Mouse (Mus musculus): ENCODE measurements around the gene Calm3.

DNA sequence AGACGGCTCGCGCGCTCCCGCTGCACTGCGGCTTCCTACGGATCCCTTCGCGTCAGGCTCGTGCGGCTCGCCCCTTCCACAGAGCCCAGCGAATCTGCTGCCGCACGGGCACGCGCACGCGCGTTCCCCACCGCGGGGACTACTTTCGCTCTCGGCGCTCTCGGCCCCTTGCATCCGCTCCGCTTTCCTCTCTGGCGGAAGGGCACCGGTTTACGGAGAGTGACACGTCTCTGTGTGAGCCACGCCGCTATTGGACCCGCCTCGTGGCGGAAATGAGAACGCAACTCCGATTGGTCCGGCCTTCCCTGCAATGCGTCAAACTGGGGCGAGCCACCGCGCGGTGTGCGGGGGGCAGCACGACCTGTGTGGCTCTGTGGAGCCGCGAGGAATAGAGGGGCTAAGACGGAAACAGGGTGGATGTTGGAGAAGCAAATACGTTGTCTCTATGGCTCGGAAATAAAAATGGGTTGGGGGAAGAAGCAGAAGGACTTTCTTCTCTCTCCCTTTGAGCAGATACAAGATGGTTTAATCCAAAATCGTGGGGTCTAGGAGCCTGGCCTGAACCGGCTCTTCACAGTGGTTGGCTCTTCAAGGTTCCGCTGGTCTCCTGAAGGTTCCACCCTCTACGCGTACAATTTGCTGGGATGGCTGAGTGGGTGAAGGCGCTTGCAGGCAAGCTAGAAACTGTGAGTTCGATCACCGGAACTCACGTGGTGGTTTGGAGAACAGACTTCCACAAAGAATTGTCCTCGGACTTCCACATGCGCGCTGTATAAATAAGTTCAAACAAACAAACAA, at the start of gene Calm3:
- TF ChIP-seq CTCF (conservative IDR thresholded peaks at IDR 0.05; ENCODE audit: low read length) (no peak), NANOG (IDR thresholded peaks at IDR 0.05; ENCODE audit: borderline replicate concordance, low read length) (no peak), POU5F1 (IDR thresholded peaks at IDR 0.05; ENCODE audit: borderline replicate concordance, low read length) (no peak)

All from E14TG2a.4 (cell line).